In the genomic region with DNA sequence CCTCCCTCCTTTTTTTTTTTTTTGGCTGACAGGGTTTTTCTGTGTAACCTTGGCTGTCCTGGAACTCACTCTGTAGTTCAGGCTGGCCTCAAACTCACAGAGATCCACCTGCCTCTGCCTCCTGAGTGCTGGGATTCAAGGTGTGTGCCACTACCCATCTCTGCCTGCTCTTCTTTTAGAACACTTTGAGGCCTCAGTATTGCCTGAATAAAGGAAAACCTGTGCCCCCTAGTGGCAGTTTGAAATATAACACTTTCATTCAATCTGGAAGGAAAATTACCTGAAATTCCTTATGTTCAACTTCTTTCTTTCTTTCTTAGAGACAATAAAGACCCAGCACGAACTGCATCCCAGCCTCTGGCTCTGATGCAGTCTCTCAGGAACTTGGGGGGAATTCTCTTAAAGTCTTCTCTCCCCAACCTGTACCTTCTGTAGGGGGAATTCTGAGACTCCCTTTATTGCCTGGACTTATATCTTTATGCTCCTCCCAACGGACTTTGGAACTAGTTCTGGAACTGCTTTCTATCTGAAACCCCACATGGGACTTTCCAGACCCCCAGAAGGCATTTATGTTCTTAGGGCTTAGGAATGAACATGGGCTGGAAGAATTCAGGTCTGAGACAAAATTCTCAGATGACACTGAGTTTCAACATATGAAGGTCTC, we compare ENCODE assay signal across 8 mouse cellular contexts. TPM values are rescaled to one million over a fixed set of nuclear protein-coding genes. Genes with fewer than 3 reads are reported as not detected.
DNase-seq lines count a peak whose midpoint lies in the region; ATAC-seq and TF ChIP-seq lines count a peak whose summit lies in the region.

No protein-coding gene starts in this region.

- no peak overlapping the region for H3K27ac ChIP-seq in hindbrain, embryonic 11.5 days (ENCODE audit: low read depth, low read length)
- H3K27ac ChIP-seq in hindbrain, embryonic 10.5 days = no peak overlapping the region
- no peak overlapping the region for H3K27ac ChIP-seq in thymus, adult 2 months (ENCODE audit: control insufficient read depth, insufficient read depth, low read length)
- H3K27ac ChIP-seq in small intestine, adult 2 months (ENCODE audit: insufficient read depth, low read depth, low read length) = no peak overlapping the region

- H3K4me1 ChIP-seq in hindbrain, embryonic 11.5 days (replicated peaks; ENCODE audit: control insufficient read depth, insufficient read depth, low read length) = no peaks in the 10 kb centered on the region
- H3K4me1 ChIP-seq in hindbrain, embryonic 10.5 days (replicated peaks) = no peaks in the 10 kb centered on the region
- H3K4me1 ChIP-seq in thymus, adult 2 months (replicated peaks; ENCODE audit: control insufficient read depth, insufficient read depth, low read length) = no peaks in the 10 kb centered on the region
- no peaks in the 10 kb centered on the region; the same call in 1 of the 2 replicates for H3K4me1 ChIP-seq in small intestine, adult 2 months (ENCODE audit: control insufficient read depth, insufficient read depth, insufficient read length, low read length)

- H3K27me3 ChIP-seq in hindbrain, embryonic 11.5 days (ENCODE audit: control insufficient read depth, insufficient read depth, low read length) = no peaks in the 10 kb centered on the region
- H3K27me3 ChIP-seq in hindbrain, embryonic 10.5 days (ENCODE audit: insufficient read depth, poor library complexity, severe bottlenecking) = no peaks in the 10 kb centered on the region
- H3K27me3 ChIP-seq in thymus, adult 2 months (ENCODE audit: control insufficient read depth, insufficient read depth, low read length) = no peaks in the 10 kb centered on the region
- no peaks in the 10 kb centered on the region for H3K27me3 ChIP-seq in small intestine, adult 2 months (ENCODE audit: control insufficient read depth, insufficient read depth, low read length)

- no peaks in the 10 kb centered on the region for H3K9me3 ChIP-seq in hindbrain, embryonic 11.5 days (ENCODE audit: control insufficient read depth, low read length)
- H3K9me3 ChIP-seq in hindbrain, embryonic 10.5 days = no peaks in the 10 kb centered on the region

- no peaks in the 10 kb centered on the region for H3K36me3 ChIP-seq in hindbrain, embryonic 11.5 days (ENCODE audit: control insufficient read depth, insufficient read depth, low read length)
- no peaks in the 10 kb centered on the region for H3K36me3 ChIP-seq in hindbrain, embryonic 10.5 days
- H3K36me3 ChIP-seq in thymus, adult 2 months (ENCODE audit: control insufficient read depth, insufficient read depth, low read length) = no peaks in the 10 kb centered on the region
- H3K36me3 ChIP-seq in small intestine, adult 2 months (ENCODE audit: control insufficient read depth, insufficient read depth, low read length) = no peaks in the 10 kb centered on the region

- no peak for TF ChIP-seq CTCF in thymus, adult 2 months (IDR thresholded peaks at IDR 0.05; ENCODE audit: borderline replicate concordance, control insufficient read depth, extremely low read depth, insufficient read depth, low read length, poor library complexity)
- TF ChIP-seq CTCF in small intestine, adult 2 months (IDR thresholded peaks at IDR 0.05; ENCODE audit: extremely low read depth, insufficient read length, insufficient replicate concordance, low read depth, low read length) = peak; percentile 47; the same call in 1 of the 2 replicates

- no peak for TF ChIP-seq POLR2A in thymus, adult 2 months (IDR thresholded peaks at IDR 0.05; ENCODE audit: control insufficient read depth, extremely low read depth, insufficient read depth, low read length, poor library complexity)
- no peak for TF ChIP-seq POLR2A in small intestine, adult 2 months (IDR thresholded peaks at IDR 0.05; ENCODE audit: low read depth, low read length)

- H3K9ac ChIP-seq in hindbrain, embryonic 11.5 days (ENCODE audit: low read depth, low read length) = no peak overlapping the region

- ATAC-seq in hindbrain, embryonic 11.5 days (ENCODE audit: low FRiP score) = no peak
- no peak for ATAC-seq in monocyte, adult 5-6 weeks (replicated peaks; ENCODE audit: insufficient number of reproducible peaks, low FRiP score, low TSS enrichment, poor library complexity, severe bottlenecking)

- WGBS in hindbrain, embryonic 11.5 days = 28% methylated on average over 2 of the region's 2 CpGs
- 28% methylated on average over 2 of the region's 2 CpGs for WGBS in hindbrain, embryonic 10.5 days
- 27% methylated on average over 2 of the region's 2 CpGs for WGBS in thymus, adult 2 months
- 5% methylated on average over 2 of the region's 2 CpGs for WGBS in small intestine, adult 2 months

- H3K4me2 ChIP-seq in hindbrain, embryonic 11.5 days (replicated peaks; ENCODE audit: low read depth, low read length) = no peak overlapping the region

- H3K4me3 ChIP-seq in hindbrain, embryonic 11.5 days (ENCODE audit: low read depth, low read length) = no peak overlapping the region
- no peak overlapping the region for H3K4me3 ChIP-seq in hindbrain, embryonic 10.5 days
- no peak overlapping the region for H3K4me3 ChIP-seq in thymus, adult 2 months (ENCODE audit: control insufficient read depth, insufficient read depth, low read length)
- no peak overlapping the region for H3K4me3 ChIP-seq in small intestine, adult 2 months (ENCODE audit: low read depth, low read length)

- peak; percentile 64 for DNase-seq in hindbrain, embryonic 11.5 days (ENCODE audit: low spot score)
- no peak for DNase-seq in hindbrain, embryonic 10.5 days (ENCODE audit: low spot score)
- DNase-seq in thymus, adult 2 months = peak; percentile 33
- no peak for DNase-seq in thymus, postnatal 36 days
- peak; percentile 38 for DNase-seq in cerebellum, adult 9-10 months
- no peak for DNase-seq in spleen, adult 18-20 months

RNA-seq across cellular contexts. Expression of a gene that starts 11.5 kb away (rescaled TPM):
- polyA plus RNA-seq in hindbrain, embryonic 11.5 days (2014; fragmentation: Nextera tagmentation; extraction: Ambion mirVana) = 0.86 and 1.4 TPM in 2 replicates
- polyA plus RNA-seq in hindbrain, embryonic 10.5 days (2016; fragmentation: Nextera tagmentation; extraction: Ambion mirVana) = 0.69 and 2.4 TPM in 2 replicates
- polyA plus RNA-seq in thymus, adult 2 months (2012; rRNA removed) = 0.37 and 1.2 TPM in 2 replicates
- 0.37 and 17.1 TPM in 2 replicates for polyA plus RNA-seq in small intestine, adult 2 months (2012; rRNA removed)
- total RNA-seq in monocyte, adult 5-6 weeks (2017) = 0.64 TPM in 1 of 3 replicates, not detected in the others

Comparison
In these comparisons a context has a peak if more than half of its experiments do, and no peak if none do; other contexts are left out.
1. DNase-seq: peak in hindbrain, embryonic 11.5 days (single experiment), thymus, adult 2 months (single experiment) and cerebellum, adult 9-10 months (single experiment); none in hindbrain, embryonic 10.5 days (single experiment), thymus, postnatal 36 days (0 of 2) and spleen, adult 18-20 months (0 of 2).